Mouse (Mus musculus) embryo, embryonic 9.5 days (tissue): ENCODE data around the gene Rasgef1c.
A peak's percentile ranks its signal among the peaks of the same experiment; 100 is the strongest.

Experiments
- DNase-seq: peaks from one replicate; pipeline ENCODE4 v3.0.0-alpha.2; 2017; ENCODE audit errors: extremely low spot score

The Rasgef1c gene

GRCm38 (mm10) chr11:49901659-49902458 lies at the start of gene Rasgef1c:
TSS of gene Rasgef1c (plus strand) at chr11:49901835.
- peak; percentile 72 for DNase-seq

- no peak for DNase-seq
Observed at GRCm38 (mm10) chr11:49855144-49855543, 46.5 kb upstream of the Rasgef1c start.

GRCm38 (mm10) chr11:49861139-49861538 lies 40.5 kb upstream of the Rasgef1c start:
- no peak for DNase-seq

GRCm38 (mm10) chr11:49863926-49864325 lies 37.7 kb upstream of the Rasgef1c start:
- DNase-seq, result no peak

- DNase-seq, result no peak
Observed at GRCm38 (mm10) chr11:49867320-49867719, 34.3 kb upstream of the Rasgef1c start.

- DNase-seq, result peak; percentile 54
Observed at GRCm38 (mm10) chr11:49869762-49870161, 31.9 kb upstream of the Rasgef1c start.

GRCm38 (mm10) chr11:49871914-49872313 lies 29.7 kb upstream of the Rasgef1c start:
- peak; percentile 59 for DNase-seq

GRCm38 (mm10) chr11:49872779-49873178 lies 28.9 kb upstream of the Rasgef1c start:
- DNase-seq, result no peak

GRCm38 (mm10) chr11:49876948-49877817 lies 24.5 kb upstream of the Rasgef1c start:
- no peak for DNase-seq

- no peak for DNase-seq
Observed at GRCm38 (mm10) chr11:49879950-49880642, 21.5 kb upstream of the Rasgef1c start.

GRCm38 (mm10) chr11:49883394-49883793 lies 18.2 kb upstream of the Rasgef1c start:
- DNase-seq, result no peak

- DNase-seq, result no peak
Observed at GRCm38 (mm10) chr11:49888469-49888868, 13.2 kb upstream of the Rasgef1c start.

GRCm38 (mm10) chr11:49891993-49892392 lies 9.6 kb upstream of the Rasgef1c start:
- DNase-seq, result no peak

GRCm38 (mm10) chr11:49893806-49894205 lies 7.8 kb upstream of the Rasgef1c start:
- DNase-seq, result no peak

GRCm38 (mm10) chr11:49895966-49896590 lies 5.6 kb upstream of the Rasgef1c start:
- no peak for DNase-seq

GRCm38 (mm10) chr11:49900043-49900442 lies 1.6 kb upstream of the Rasgef1c start:
- DNase-seq, result no peak

- DNase-seq, result no peak
Observed at GRCm38 (mm10) chr11:49900962-49901658, 525 bp upstream of the Rasgef1c start.

GRCm38 (mm10) chr11:49903333-49903732 lies 1.7 kb downstream of the Rasgef1c start:
- DNase-seq, result peak; percentile 52

- no peak for DNase-seq
Observed at GRCm38 (mm10) chr11:49918521-49919180, 17.0 kb downstream of the Rasgef1c start.

GRCm38 (mm10) chr11:49919304-49919703 lies 17.7 kb downstream of the Rasgef1c start:
- no peak for DNase-seq
